Mouse (Mus musculus): ENCODE data around the gene Ttc7b. TPM values are rescaled to one million over a fixed set of nuclear protein-coding genes. Genes with fewer than 3 reads are reported as not detected.

Ttc7b gene
- total RNA-seq, 2 experiments from 2014 or later = 14.9 to 28.9 TPM

DNA sequence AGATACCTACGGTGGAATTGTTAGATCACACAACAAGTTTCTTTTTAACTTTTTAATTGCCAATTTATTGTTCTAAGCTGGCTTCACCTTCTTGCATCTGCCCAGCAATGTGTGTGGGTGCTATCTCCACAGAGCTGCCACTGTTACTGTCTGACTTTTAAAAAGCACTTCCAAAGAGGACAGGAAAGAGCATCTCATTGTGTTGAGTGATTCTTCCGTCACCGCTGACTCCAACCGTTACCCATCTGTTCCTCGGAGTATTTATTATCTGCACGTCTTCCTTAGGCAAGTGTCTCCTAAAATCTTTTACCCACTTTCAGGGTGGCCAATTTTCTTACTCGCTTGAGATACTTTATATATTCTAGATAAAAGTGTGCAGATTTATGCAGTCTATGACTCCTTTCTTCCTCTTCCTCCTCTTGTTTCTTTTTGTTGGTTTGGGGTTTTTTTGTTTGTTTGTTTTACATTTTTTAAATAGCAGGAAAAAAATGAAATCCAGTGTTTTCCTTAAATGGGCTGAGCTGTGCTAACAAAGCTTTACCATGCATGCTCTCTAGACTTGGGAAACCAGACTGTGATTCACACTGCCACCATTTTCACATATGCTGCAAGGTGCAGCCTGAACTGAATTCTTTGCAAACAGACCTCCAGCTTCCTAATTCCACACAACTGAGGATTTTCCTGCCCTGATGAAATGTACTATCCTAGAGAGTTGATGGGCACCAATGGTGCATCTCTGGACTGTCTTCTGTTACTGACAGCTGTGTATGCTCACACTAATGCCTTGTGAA is 50.9 kb downstream of the Ttc7b start:
- no peak for ATAC-seq (replicated peaks; ENCODE audit: poor library complexity, severe bottlenecking)

DNA sequence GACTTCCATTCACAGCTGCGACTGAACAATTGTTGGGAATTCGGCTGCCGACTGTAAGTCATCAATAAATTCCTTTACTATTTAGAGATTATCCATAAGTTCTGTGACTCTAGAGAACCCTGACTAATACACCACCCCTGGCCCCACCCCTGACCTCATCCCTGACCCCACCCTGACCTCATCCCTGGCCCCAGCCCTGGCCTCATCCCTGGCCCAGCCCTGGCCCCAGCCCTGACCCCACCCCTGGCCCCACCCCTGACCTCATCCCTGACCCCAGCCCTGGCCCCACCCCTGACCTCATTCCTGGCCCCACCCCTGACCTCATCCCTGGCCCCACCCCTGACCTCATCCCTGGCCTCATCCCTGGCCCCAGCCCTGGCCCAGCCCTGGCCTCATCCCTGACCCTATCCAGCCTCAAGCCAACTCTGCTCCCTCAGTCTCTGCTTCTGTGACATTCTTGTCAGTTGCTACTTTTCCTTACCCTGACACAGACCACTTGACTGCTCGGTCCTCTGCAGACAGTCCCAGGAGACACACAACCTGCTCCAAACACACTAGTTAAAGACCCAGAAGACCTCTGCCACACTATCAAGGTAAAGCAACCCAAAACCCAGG is 55.4 kb downstream of the Ttc7b start:
- no peak for ATAC-seq (replicated peaks; ENCODE audit: poor library complexity, severe bottlenecking)

DNA sequence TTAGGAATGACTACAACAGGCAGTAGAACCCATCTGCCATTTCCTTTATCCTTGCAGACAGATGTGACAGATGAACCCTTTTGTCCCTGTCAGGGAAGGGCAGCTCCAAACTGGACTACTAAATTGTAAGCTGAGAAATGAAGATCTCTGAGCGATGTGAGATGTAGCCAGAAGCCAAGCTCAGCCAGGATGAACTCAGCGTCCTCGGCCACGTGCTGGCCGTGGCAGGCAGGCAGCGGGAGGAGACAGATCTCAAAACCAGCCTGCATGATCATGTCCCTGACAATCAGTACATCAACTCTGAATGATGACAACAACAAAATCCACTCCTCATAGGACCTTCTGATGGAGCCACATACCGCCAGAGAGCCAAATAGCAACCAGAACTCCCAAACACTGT is 62.9 kb downstream of the Ttc7b start:
- no peak for ATAC-seq (replicated peaks; ENCODE audit: poor library complexity, severe bottlenecking)

DNA sequence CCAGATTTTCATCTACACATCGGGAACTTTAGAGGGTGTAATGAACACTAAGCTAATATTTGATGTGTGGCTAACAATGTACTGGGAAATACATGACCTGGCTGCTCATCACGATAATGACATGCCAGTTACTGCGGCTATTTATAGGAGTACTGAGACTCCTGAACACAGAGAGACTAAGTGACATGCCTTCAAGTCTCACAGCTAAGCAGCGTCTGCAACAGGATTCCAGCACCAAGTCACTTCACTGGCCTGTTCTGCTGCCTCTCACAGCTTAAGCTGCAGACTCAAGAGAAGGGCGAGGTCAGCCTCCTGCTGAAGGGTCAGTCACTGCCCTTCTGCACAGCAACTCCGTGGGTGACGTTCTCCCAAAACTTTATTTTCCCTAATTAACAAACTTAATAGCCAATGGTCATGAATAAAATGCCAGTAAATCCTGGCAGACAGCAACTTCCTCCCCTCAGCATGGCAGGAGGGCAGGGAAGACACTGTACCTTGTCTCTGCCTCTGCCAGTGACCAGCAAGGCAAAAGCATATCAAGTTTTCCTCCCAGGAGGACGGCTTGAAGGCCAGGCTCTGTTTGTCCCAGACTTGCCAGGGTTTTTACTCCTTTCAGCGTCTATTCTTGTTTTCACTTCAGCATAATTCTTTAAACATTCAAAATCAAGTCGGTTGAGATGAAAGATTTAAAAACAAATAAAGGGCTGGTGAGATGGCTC is 64.2 kb downstream of the Ttc7b start:
- no peak for ATAC-seq (replicated peaks; ENCODE audit: poor library complexity, severe bottlenecking)

DNA sequence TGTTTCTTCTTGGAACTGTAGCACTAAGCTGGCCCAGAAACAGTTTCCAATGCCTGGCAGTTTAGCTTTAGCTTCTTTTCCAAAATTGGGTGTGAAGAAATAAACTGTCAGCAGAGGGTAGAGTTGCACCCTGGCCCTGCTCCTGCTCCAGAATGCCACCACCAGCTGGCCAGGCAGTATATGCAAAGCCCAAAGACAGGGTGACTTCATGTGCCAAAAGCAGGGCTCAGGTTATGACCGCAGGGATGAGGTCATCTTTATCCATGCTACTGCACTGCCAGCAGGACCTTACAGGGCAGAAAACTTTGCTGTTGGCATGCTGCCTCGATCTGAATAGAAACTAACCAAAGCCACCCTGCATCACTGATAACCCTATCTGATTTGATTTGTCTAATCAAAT is 65.2 kb downstream of the Ttc7b start:
- no peak for ATAC-seq (replicated peaks; ENCODE audit: poor library complexity, severe bottlenecking)

DNA sequence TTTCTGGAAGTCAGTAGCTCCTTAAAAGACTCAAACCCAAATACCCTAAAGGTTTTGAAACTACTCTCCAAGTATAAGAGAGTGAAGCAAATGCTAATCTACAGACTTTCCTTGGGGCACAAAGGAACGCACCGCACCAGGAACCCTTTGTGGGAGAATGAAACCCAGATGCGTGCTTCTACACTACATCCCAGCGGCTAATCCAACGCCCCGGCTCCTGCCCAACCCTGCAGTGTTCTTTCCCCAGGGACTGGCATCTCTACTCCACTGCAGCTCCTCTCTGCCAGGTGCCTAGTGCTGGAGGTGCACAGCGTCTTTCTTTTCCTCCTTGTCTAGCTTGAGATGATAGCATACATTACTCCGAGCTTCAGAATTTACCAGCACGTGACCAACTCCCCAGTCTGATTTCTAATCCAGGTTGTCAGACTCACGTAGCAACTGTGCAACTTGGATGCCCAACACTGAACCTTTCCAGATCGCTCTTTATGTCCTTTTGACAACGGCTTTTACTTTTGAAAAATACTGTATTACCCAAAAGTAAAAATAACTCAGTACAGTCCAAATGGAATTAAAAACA is 72.8 kb downstream of the Ttc7b start:
- no peak for ATAC-seq (replicated peaks; ENCODE audit: poor library complexity, severe bottlenecking)

DNA sequence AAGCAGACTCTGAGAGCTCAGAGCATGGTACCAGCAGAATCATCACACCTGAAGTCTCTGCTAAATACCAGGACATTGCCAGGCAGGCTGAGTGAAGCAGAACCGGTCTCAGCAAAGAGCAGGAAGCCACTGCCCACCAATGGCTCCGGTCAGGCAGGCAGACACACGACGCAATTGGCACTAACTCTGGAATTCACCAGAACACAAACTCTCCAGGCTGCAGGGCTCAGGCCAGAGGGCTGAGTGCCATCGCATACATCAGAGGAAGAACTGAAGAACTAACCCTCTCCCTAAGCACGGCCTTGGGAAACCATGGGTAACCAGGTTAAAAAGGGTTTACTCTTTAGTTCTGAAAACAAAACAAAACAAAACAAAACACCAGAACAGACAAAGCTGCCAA is 73.5 kb downstream of the Ttc7b start:
- no peak for ATAC-seq (replicated peaks; ENCODE audit: poor library complexity, severe bottlenecking)

DNA sequence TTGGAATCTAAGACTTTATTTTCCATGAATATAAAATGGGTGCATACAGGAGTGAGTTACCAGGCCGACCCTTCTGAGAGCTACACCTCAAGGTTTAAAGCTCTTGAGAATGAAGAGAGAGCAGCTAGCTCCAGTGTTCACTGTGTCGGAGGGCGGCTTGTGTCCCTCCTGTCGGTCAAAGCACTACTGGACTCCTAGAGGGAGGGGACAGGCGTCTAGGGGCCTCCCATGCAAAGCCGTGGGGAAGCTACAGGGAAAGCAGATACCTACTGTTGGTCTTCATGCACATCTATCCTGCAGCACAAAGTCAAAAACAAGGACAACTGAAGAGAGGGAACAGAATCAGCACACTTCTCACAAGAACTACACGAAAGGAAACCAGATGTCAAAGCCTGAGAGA is 74.9 kb downstream of the Ttc7b start:
- ATAC-seq (replicated peaks; ENCODE audit: poor library complexity, severe bottlenecking) = no peak

DNA sequence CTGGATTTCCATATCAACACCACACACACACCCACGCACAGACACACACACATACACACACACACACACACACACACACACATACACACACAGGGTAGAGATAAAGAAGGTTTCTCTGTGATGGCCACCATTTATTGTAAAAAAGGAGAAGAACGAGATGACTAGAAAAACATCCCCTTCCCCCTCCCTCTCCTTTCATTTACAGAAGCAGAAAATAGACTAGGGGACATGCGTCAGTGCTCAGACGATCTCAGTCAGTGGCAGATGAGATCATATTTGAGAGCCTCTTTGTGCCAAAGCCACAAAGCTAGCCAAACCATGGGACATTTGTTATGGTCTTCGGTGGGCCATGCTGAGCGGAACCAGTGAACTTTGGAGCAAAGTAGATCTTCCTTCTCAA is 75.4 kb downstream of the Ttc7b start:
- no peak for ATAC-seq (replicated peaks; ENCODE audit: poor library complexity, severe bottlenecking)

DNA sequence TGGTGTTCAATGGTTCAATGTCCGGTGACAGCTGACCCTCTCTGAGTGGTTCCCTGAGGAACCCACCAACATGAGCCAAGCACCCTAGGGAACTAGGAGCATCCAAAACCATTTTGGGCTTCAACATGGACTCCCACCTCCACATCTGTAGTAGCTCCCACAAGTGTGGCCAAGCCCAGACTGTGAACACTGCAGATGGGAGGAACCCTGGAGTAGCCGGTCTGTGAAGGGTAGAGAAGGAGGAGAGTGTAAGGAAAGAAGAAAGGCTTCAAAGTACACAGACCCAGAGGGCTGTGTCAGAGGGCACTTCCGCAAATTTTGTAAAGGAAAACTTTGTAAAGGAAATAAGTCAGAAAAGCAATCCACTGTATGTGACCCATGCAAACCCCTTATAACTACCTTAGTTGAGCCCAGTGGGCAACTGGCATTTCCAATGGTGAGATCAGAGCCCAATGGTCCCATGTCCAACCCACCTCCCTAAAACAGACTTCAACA is 75.9 kb downstream of the Ttc7b start:
- no peak for ATAC-seq (replicated peaks; ENCODE audit: poor library complexity, severe bottlenecking)

DNA sequence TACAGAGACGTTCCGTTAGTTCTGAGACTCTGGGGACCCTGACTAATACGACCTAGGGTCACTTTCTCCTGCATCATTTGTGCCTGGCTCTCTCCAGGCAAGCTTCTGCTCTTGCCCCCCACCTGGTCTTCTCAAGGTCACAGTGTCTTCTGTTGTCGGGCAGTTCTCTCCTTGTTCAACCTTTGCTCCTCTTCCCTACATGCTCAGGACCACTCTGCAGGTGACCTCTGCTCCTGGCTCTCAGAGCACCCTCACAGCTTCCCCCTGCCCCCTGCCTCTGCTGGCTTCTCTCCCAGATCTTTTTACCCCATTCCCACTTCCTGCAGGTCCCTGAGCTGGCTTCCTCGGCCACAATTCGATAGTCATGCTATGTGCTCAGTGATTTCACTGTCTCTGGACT is 77.2 kb downstream of the Ttc7b start:
- ATAC-seq (replicated peaks; ENCODE audit: poor library complexity, severe bottlenecking) = no peak

DNA sequence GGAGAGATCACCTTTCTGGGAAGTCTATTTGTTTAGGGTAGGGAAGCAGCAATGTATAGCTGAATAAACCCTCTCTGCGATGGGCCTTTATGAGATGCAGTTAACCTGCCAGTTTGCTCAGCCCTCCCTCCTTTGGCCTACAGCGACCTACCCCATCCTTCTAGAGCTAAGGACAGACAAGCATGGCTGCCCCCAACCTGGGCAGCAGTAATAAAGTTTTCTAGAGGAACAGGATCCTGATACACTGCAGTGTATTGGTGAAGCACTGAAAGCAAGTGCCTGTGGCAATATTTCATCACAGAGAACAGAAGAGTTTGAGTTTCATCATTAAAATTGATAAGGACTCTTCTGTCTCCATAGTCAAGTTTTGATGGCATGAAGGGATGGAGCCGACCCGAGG is 79.0 kb downstream of the Ttc7b start:
- ATAC-seq (replicated peaks; ENCODE audit: poor library complexity, severe bottlenecking) = no peak

DNA sequence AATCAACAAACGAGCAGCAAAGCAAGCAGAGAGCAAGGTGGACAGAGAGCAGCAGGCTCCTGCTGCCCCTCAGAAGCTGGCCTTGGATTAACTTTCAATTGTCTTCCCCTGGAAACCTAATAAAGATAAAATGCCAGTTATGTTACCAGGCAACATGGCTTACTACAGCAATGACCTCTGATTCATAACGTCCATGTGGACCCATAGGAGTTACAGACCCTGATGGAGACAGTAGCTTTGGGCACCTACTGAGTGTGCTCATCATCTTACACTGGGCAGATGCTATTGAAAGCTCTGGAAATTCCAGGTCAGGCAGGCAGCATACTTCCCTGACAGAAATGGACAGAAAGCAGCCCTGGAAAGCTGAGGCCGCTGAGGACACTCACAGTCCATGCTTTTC is 80.7 kb downstream of the Ttc7b start:
- ATAC-seq (replicated peaks; ENCODE audit: poor library complexity, severe bottlenecking) = no peak

DNA sequence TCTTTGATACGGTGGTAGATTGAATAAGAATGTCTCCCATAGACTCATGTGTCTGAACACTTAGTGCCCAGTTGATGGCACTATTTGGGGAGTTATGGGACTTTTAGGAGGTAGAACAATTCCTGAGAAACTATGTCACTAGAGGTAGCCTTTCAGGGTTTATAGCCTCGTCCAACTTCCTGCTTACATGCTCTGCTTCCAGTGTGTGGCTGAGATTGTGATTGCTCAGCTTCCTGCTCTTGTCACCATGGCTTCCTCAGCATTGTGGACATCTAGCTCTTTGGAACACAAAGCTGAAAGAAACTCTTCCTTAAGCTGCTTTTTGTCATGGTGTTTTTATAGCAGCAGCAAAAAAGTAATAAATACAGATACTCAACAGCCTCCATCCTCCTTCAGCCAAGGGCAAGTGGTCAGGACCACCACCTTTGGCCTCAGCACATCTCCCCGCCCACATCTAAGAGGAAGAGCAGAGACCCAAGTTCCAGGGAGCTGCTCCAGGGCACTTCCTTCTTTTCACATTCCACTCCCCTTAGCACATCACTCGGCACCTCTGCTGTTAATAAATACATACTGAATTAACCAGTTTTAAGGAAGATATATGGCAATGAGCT is 81.4 kb downstream of the Ttc7b start:
- ATAC-seq (replicated peaks; ENCODE audit: poor library complexity, severe bottlenecking) = peak; percentile 50

DNA sequence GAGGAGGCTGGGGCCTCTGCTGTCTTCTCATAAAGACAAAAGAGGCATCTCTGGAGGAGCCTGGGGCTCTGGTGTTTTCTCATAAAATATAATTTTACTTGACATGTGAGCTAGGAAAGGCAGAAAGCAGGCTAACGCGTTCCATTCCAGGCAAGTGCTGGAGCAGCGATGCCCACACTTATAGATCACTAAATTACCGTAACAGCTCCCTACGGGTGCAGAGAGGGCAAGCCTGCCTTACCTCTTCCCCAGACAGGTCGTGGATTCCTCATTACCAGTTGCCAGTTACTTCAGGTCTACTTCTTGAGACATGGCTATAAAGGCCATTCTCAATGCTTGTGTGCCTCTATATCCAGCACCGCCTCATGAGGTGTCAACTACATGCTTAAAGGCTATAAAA is 82.1 kb downstream of the Ttc7b start:
- ATAC-seq (replicated peaks; ENCODE audit: poor library complexity, severe bottlenecking) = no peak

DNA sequence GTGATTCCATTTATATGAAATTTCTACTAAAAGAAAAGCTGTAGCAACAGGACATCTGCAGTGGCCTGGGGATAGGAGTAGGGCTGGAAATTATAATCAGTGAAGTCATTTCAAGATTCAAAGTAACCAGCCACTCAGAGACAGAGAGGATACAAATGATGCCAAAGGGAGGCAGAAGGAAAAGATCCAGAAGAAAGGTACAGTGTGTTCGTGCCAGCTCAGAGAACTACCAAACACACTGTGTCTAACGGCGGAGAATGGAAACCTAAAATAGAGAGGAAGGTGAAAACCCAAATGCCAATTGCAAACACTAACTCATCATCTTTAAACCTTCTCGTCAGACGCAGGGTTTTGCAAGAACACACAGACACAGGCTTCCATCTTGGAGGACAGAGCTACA is 82.8 kb downstream of the Ttc7b start:
- no peak for ATAC-seq (replicated peaks; ENCODE audit: poor library complexity, severe bottlenecking)

DNA sequence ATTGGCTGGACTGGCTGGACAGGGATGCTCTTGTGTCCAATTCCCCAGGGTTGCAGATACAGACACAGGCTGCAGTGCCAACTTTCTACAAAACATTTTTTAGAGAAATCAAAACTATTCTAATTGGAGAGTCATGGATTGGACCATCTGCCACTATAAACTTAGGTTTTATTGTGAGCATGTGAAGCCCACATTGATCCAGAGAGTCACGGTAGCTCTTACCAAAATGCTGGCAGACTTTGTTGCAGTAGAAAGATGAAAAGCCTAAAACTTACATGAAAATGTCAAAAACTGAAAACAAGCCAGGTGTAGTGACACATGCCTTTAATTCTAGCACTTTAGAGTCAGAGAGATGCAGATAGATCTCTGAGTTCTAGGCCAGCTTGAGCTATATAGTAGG is 84.9 kb downstream of the Ttc7b start:
- no peak for ATAC-seq (replicated peaks; ENCODE audit: poor library complexity, severe bottlenecking)

DNA sequence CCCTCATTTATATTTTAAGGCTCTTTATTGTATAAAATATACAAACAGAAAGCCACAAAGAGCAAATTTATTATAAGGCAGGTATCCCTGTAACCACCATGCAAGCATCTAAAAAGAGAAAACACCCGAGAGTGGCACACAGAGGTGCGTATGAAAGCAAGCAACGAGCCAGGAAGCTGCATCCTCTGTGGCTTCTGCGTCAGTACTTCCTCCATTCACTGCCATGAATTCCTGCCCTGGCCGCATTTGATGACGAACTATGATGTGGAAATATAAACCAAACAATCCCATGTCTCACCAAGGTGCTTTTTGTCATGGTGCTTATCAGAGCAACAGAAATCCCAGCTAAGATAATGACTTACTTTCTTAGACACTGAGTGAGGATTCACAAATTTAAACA is 88.8 kb downstream of the Ttc7b start:
- ATAC-seq (replicated peaks; ENCODE audit: poor library complexity, severe bottlenecking) = peak; percentile 75

DNA sequence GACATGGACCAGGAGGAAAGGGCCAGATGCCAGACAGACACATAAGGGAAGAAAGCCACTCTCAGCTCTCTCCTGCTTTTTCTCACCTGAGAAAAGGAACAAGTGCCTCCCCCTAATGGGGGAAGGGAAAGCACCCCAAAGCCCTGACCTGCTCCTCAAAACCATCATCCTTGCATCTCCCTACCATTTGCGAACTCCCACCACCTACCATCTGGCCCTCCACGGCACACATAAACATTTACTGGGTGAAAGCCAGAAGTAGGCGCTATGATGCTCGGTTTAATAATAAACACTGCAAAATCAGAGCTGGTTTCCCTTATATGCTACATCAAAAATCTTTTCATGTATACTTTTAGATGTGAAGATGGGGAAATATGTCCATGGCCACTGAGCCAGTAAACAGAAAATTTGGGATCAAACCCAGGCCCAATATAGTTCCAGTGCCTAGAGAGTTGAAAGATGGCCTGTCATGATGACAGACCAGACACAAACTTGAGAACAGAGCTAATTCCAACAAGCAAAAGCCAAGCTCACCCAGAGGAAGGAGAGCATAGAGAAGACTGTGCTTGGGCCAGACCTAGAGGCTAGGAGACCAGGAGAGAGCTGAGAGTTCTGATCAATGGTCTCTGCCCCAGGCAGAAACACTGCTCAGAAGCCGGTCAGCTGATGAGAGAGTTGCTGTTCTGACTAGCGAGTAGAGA is 91.1 kb downstream of the Ttc7b start:
- no peak for ATAC-seq (replicated peaks; ENCODE audit: poor library complexity, severe bottlenecking)

DNA sequence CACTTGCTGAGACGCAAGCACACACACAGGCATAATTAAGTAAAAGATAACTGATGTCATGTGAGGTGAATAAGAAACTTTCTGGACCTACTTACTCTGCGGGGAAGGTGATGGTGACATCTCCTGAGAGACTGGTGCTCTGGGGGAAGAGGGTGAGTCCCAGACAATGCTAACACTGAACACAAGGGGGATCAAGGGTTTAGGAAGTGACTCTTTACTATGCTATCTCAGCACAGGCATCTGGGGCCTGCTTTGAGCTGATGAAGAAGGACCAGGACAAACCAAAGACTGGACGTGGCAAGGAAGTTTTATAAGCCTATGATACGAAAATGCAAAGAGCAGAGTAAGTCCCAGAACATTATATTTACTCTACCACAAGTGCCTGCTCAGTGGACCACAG is 92.4 kb downstream of the Ttc7b start:
- ATAC-seq (replicated peaks; ENCODE audit: poor library complexity, severe bottlenecking) = no peak
